Mouse (Mus musculus) ovary, adult 10 weeks (tissue): ENCODE results near the gene Rps29. TPM values are rescaled to one million over a fixed set of nuclear protein-coding genes. Genes with fewer than 3 reads are reported as not detected.

Experiments
- polyA plus RNA-seq: library from polyadenylated mRNA; stranded (reverse); fragments of 350-450 nt; fragmentation: Illumina TruSeq; extraction: RNeasy Lipid Tissue Mini Kit (QIAGEN cat#74804); gene quantifications from one replicate; pipeline ENCODE4 v1.2.3, GENCODE M21; 2014

Gene Rps29
- polyA plus RNA-seq, result 34.2 TPM

DNA sequence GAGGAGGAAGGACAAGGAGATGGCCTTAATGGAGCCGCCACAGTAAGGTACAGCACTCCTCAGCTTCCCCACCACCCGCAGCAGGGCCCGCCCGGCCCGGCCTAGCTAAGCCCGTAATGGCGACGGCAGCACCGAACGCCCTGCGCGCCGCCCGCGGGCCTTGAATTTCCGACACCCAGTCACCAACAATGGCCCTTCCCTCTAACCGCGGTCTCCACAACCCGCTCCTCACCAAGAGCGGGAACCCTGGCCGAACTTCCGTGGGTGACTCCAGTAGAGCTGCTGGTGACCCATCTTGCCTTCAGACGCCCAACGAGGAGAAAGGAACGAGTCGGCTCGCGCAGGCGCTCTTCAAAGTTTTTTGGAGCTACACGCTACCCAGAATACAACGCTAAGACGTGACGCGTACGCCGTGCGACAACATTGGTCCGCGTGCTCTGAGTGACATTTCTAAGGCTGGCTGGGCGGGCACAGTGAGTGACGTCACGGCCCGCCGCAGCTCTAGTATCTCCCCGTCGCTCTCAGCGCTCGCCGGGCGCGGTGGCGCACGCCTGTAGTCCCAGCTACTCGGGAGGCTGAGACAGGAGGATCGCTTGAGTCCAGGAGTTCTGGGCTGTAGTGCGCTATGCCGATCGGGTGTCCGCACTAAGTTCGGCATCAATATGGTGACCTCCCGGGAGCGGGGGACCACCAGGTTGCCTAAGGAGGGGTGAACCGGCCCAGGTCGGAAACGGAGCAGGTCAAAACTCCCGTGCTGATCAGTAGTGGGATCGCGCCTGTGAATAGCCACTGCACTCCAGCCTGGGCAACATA lies at the start of gene Rps29:
Rps29 (minus strand) TSS at position 422 of the 813 bp plus-strand sequence.

DNA sequence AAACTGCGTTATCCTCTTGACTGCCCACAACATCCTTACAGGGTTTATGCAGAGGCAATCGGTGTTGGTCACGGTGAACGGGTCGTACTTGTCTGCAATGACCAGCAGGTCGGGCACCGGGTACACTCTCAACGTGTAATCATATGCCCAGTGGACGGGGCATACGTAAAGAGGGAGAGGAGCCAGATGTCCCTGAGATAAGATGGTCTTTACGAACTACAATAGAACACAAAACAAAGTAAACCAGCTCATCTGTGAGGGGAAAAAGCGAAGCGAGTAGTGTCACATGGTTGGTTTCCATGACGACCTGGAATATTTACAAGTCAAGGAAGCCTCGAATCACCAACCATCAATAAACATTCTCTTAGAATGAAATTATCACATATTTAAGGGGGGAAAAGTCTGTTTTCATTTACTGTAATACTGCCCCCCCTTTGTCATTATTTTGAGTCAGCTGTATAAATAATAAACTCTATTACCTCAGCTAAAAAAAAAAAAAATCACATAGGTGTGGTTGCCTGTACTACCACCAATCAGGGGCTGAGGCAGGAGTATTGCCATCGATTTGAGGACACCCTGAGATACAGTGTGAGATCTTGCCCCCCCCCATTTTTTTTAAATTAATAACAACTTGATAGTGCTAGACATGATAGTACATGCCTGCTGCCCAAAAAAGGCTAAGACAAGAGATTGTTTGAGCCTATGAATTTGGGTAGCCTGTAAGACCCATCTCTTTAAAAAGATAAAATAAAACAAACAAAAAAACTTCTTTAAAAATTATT lies 45.3 kb upstream of the Rps29 start, which contains the start of gene Gm49384:
Gm49384 (minus strand) TSS at position 216 of the 782 bp plus-strand sequence.

GRCm38 (mm10) chr12:69198164-69198535 lies 39.2 kb upstream of the Rps29 start, which contains the start of gene Dnaaf2:
Dnaaf2 (minus strand) TSS chr12:69198429.

GRCm38 (mm10) chr12:69196444-69197377 lies 37.7 kb upstream of the Rps29 start, which contains the start of gene Gm49383:
Gm49383 (minus strand) TSS chr12:69197104.

DNA sequence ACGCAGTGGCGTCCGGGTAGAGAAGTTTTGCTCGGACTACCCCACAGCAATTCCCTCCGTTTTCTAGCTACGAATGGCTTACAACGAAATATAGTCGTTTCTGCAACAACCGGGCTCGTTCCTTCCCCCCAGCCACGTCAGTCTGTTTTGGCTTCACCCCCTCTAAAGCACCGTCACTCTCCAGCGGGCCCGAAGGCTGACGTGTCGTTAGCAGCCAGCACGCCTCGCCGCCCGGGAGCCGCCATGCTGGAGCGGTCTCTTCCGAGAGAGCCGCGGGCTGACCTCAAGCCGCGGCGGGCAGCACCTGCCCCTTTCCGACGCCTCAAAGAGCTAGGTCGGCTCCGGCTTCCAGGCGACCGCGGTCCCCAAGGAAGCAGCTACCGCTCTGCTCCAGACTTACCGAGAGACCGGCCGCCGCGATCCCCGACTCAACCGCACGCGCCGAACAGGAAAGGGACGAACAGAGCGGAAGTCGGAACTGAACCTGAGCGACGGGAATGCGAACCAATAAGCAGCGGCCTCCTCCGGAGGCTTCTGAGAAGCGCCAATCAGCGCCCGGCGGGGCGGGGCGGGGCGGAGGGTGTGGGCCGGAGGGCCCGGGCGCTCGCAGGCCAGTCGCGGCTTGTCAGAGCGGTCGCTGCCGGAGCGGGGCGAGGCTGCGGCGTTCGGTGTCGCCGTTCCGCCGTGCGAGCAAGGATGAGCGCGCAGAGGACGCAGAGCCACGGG lies 24.8 kb upstream of the Rps29 start, which contains the start of the genes Rpl36al and Mgat2:
Rpl36al (minus strand) TSS at position 501 of the 726 bp plus-strand sequence.
Mgat2 (plus strand) TSS at position 575 of the 726 bp plus-strand sequence.

GRCm38 (mm10) chr12:69168461-69169106 lies 9.6 kb upstream of the Rps29 start, which contains the start of gene Lrr1:
Lrr1 (plus strand) TSS chr12:69168814.

Other genes with a start within 250 kb of the Rps29 start
- gene Lrr1, start 9.6 kb upstream of the Rps29 start, polyA plus RNA-seq, result 25.0 TPM
- gene Rpl36al, start 24.9 kb upstream of the Rps29 start, polyA plus RNA-seq, result 191 TPM
- 173 TPM for gene Mgat2, start 25.0 kb upstream of the Rps29 start, polyA plus RNA-seq
- 1.3 TPM for gene Gm49383, start 37.9 kb upstream of the Rps29 start, polyA plus RNA-seq
- 3.9 TPM for gene Dnaaf2, start 39.2 kb upstream of the Rps29 start, polyA plus RNA-seq
- 26.4 TPM for gene Gm49384, start 45.1 kb upstream of the Rps29 start, polyA plus RNA-seq
- gene Pole2, start 69.0 kb upstream of the Rps29 start, polyA plus RNA-seq, result 16.5 TPM
- 20.0 TPM for gene Klhdc1, start 82.0 kb upstream of the Rps29 start, polyA plus RNA-seq
- 165 TPM for gene Klhdc2, start 137.5 kb upstream of the Rps29 start, polyA plus RNA-seq
- gene Nemf, start 198.0 kb upstream of the Rps29 start, polyA plus RNA-seq, result 111 TPM
- 74.6 TPM for gene Arf6, start 213.0 kb upstream of the Rps29 start, polyA plus RNA-seq
- not detected for gene Gm9887, start 213.3 kb upstream of the Rps29 start, polyA plus RNA-seq